Mouse (Mus musculus): Measurements from ENCODE around the gene Emx1. TPM values are rescaled to one million over a fixed set of nuclear protein-coding genes. Genes with fewer than 3 reads are reported as not detected.
"Not testable (repeated sequence)": the region's sequence is repeated elsewhere in the genome, so short reads cannot be mapped to it uniquely, and the experiment has no call there.

The Emx1 gene
- polyA plus RNA-seq, 1 experiment from 2014 or later, result 1.5 TPM

- H3K36me3 ChIP-seq; H3K9ac ChIP-seq (replicated peaks); H3K4me2 ChIP-seq; H3K4me1 ChIP-seq (replicated peaks); ATAC-seq (ENCODE audit: insufficient number of reproducible peaks, insufficient read depth, low FRiP score, low TSS enrichment, low read depth); H3K27me3 ChIP-seq; H3K9me3 ChIP-seq; H3K4me3 ChIP-seq (replicated peaks); H3K27ac ChIP-seq: not testable (repeated sequence)
- WGBS, result 23% methylated on average over 6 of the region's 6 CpGs
Measured at GRCm38 (mm10) chr6:85159092-85159760, 28.0 kb upstream of the Emx1 start.

- Histone ChIP-seq H3K36me3 (no peaks in the 10 kb centered on the region), H3K9me3 (no peaks in the 10 kb centered on the region), H3K27ac (no peak overlapping the region), H3K27me3 (no peaks in the 10 kb centered on the region; the same call in 1 of the 2 replicates), H3K9ac (replicated peaks) (no peak overlapping the region), H3K4me1 (replicated peaks) (peaks cover 6% of the 10 kb centered on the region), H3K4me2 (no peak overlapping the region), H3K4me3 (replicated peaks) (no peak overlapping the region)
- WGBS, result 43% methylated on average over 4 of the region's 4 CpGs
- no peak for ATAC-seq (ENCODE audit: insufficient number of reproducible peaks, insufficient read depth, low FRiP score, low TSS enrichment, low read depth)
Measured at GRCm38 (mm10) chr6:85160201-85160923, 26.9 kb upstream of the Emx1 start.

- WGBS, result 45% methylated on average over 11 of the region's 11 CpGs
- Histone ChIP-seq H3K36me3 (no peaks in the 10 kb centered on the region), H3K27ac (no peak overlapping the region), H3K27me3 (peaks cover 12% of the 10 kb centered on the region; the same call in 1 of the 2 replicates), H3K9ac (replicated peaks) (no peak overlapping the region), H3K9me3 (no peaks in the 10 kb centered on the region), H3K4me1 (replicated peaks) (peaks cover 6% of the 10 kb centered on the region), H3K4me2 (no peak overlapping the region), H3K4me3 (replicated peaks) (no peak overlapping the region)
- no peak for ATAC-seq (ENCODE audit: insufficient number of reproducible peaks, insufficient read depth, low FRiP score, low TSS enrichment, low read depth)
Measured at GRCm38 (mm10) chr6:85165440-85165921, 21.8 kb upstream of the Emx1 start.

- Histone ChIP-seq H3K27me3 (peaks cover 60% of the 10 kb centered on the region), H3K9me3 (no peaks in the 10 kb centered on the region), H3K9ac (replicated peaks) (no peak overlapping the region), H3K27ac (no peak overlapping the region), H3K4me1 (replicated peaks) (no peaks in the 10 kb centered on the region), H3K4me2 (no peak overlapping the region), H3K4me3 (replicated peaks) (no peak overlapping the region), H3K36me3 (no peaks in the 10 kb centered on the region)
- ATAC-seq (ENCODE audit: insufficient number of reproducible peaks, insufficient read depth, low FRiP score, low TSS enrichment, low read depth), result no peak
- 72% methylated on average over 3 of the region's 3 CpGs for WGBS
Measured at GRCm38 (mm10) chr6:85179569-85179968, 7.7 kb upstream of the Emx1 start.

GRCm38 (mm10) chr6:85180036-85180435 lies 7.2 kb upstream of the Emx1 start:
- Histone ChIP-seq H3K4me1 (replicated peaks) (no peaks in the 10 kb centered on the region), H3K27me3 (peaks cover 64% of the 10 kb centered on the region), H3K9ac (replicated peaks) (no peak overlapping the region), H3K9me3 (no peaks in the 10 kb centered on the region), H3K27ac (no peak overlapping the region), H3K36me3 (no peaks in the 10 kb centered on the region), H3K4me2 (no peak overlapping the region), H3K4me3 (replicated peaks) (no peak overlapping the region)
- no peak for ATAC-seq (ENCODE audit: insufficient number of reproducible peaks, insufficient read depth, low FRiP score, low TSS enrichment, low read depth)
- 63% methylated on average over 2 of the region's 2 CpGs for WGBS

GRCm38 (mm10) chr6:85183951-85184350 lies 3.3 kb upstream of the Emx1 start:
- Histone ChIP-seq H3K9ac (replicated peaks) (no peak overlapping the region), H3K9me3 (no peaks in the 10 kb centered on the region), H3K27me3 (peaks cover 82% of the 10 kb centered on the region), H3K27ac (no peak overlapping the region), H3K4me2 (no peak overlapping the region), H3K36me3 (no peaks in the 10 kb centered on the region), H3K4me3 (replicated peaks) (no peak overlapping the region), H3K4me1 (replicated peaks) (peaks cover 28% of the 10 kb centered on the region)
- ATAC-seq (ENCODE audit: insufficient number of reproducible peaks, insufficient read depth, low FRiP score, low TSS enrichment, low read depth), result no peak
- 49% methylated on average over 3 of the region's 3 CpGs for WGBS

- H3K9me3 ChIP-seq, result no peaks in the 10 kb centered on the region
- H3K4me3 ChIP-seq (replicated peaks), result peak overlapping the region; percentile 44; the same call in 1 of the 2 replicates
- 0 out of 2 replicates have a peak overlapping the region, but pooled peaks have one; percentile 19 for H3K9ac ChIP-seq (replicated peaks)
- H3K4me1 ChIP-seq (replicated peaks), result peaks cover 43% of the 10 kb centered on the region
- H3K36me3 ChIP-seq, result no peaks in the 10 kb centered on the region
- H3K4me2 ChIP-seq, result peak overlapping the region; percentile 79
- under 1% methylated on average over 33 of the region's 33 CpGs for WGBS
- ATAC-seq (ENCODE audit: insufficient number of reproducible peaks, insufficient read depth, low FRiP score, low TSS enrichment, low read depth), result no peak
- H3K27ac ChIP-seq, result no peak overlapping the region
- peaks cover 92% of the 10 kb centered on the region for H3K27me3 ChIP-seq
Measured at GRCm38 (mm10) chr6:85186033-85186743, 1.1 kb upstream of the Emx1 start.

GRCm38 (mm10) chr6:85186744-85187059 lies 536 bp upstream of the Emx1 start:
- peaks cover 92% of the 10 kb centered on the region for H3K27me3 ChIP-seq
- no peak for ATAC-seq (ENCODE audit: insufficient number of reproducible peaks, insufficient read depth, low FRiP score, low TSS enrichment, low read depth)
- 1% methylated on average over 15 of the region's 15 CpGs for WGBS
- no peaks in the 10 kb centered on the region for H3K9me3 ChIP-seq
- peaks cover 43% of the 10 kb centered on the region for H3K4me1 ChIP-seq (replicated peaks)
- H3K36me3 ChIP-seq, result no peaks in the 10 kb centered on the region
- H3K9ac ChIP-seq (replicated peaks), result no peak overlapping the region
- no peak overlapping the region for H3K27ac ChIP-seq
- peak overlapping the region; percentile 79 for H3K4me2 ChIP-seq
- peak overlapping the region; percentile 44 for H3K4me3 ChIP-seq (replicated peaks)

GRCm38 (mm10) chr6:85188256-85189110 lies 1.2 kb downstream of the Emx1 start:
- Histone ChIP-seq H3K9ac (replicated peaks) (peak overlapping the region; percentile 45; the same call in 1 of the 2 replicates), H3K27ac (no peak overlapping the region), H3K27me3 (peaks cover 96% of the 10 kb centered on the region), H3K4me1 (replicated peaks) (peaks cover 43% of the 10 kb centered on the region), H3K4me2 (peak overlapping the region; percentile 79), H3K4me3 (replicated peaks) (peak overlapping the region; percentile 44), H3K36me3 (no peaks in the 10 kb centered on the region), H3K9me3 (no peaks in the 10 kb centered on the region)
- no peak for ATAC-seq (ENCODE audit: insufficient number of reproducible peaks, insufficient read depth, low FRiP score, low TSS enrichment, low read depth)
- 1% methylated on average over 39 of the region's 39 CpGs for WGBS

GRCm38 (mm10) chr6:85189361-85189760 lies 2.1 kb downstream of the Emx1 start:
- no peak for ATAC-seq (ENCODE audit: insufficient number of reproducible peaks, insufficient read depth, low FRiP score, low TSS enrichment, low read depth)
- no peak overlapping the region for H3K9ac ChIP-seq (replicated peaks)
- H3K4me2 ChIP-seq, result peak overlapping the region; percentile 59; the same call in 1 of the 2 replicates
- peaks cover 49% of the 10 kb centered on the region for H3K4me1 ChIP-seq (replicated peaks)
- no peak overlapping the region for H3K27ac ChIP-seq
- 5% methylated on average over 14 of the region's 14 CpGs for WGBS
- H3K9me3 ChIP-seq, result no peaks in the 10 kb centered on the region
- peaks cover 98% of the 10 kb centered on the region for H3K27me3 ChIP-seq
- H3K4me3 ChIP-seq (replicated peaks), result peak overlapping the region; percentile 40
- no peaks in the 10 kb centered on the region for H3K36me3 ChIP-seq

Measured in limb, embryonic 12.5 days (tissue).